Mouse (Mus musculus) retina, postnatal 7 days (tissue): ENCODE measurements at regions not wholly inside any gene's neighbourhood (a gene's known extent, or its start where the extent isn't known, plus 50 kb on each side); places are given as distances from the start of the nearest gene placed in this dataset.

Experiments used
- DNase-seq: peaks from one replicate; pipeline ENCODE4 v3.0.0-alpha.2; 2012; ENCODE audit warnings: low read depth, low spot score

- peak; percentile 8 for DNase-seq
Measured at GRCm38 (mm10) chrX:97141170-97142085, 69.0 kb downstream of the Pgr15l start.

- no peak for DNase-seq
Measured at GRCm38 (mm10) chrX:97142237-97142636, 69.8 kb downstream of the Pgr15l start.

- no peak for DNase-seq
Measured at GRCm38 (mm10) chrX:97156155-97156554, 83.8 kb downstream of the Pgr15l start.
